In the genomic region with DNA sequence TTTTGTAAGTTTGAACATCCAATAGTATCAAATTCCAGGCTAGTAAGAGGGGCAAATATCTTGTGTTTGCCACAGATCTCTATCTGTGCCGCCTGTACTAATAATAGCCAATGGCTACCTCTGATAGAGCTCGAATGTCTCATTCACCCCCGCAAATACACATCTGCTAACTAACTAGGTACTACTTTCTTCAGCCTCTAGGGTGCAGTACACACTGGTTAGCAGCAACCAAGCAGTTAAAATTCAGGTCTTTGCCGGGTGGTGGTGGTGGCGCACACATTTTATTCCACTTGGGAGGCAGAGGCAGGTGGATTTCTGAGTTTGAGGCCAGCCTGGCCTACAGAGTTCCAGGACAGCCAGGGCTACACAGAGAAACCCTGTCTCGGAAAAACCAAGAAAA, we compare ENCODE assay signal across 17 mouse cellular contexts.
"Had no signal": no experiment of that assay in that cellular context is flagged by ENCODE, and none has a peak within 500 bp of the region (broad histone marks: within the 10 kb centered on the region; RNA-seq: fewer than 3 reads in every experiment).

No protein-coding gene starts in this region.

- H3K27me3 ChIP-seq: limb, embryonic 12.5 days; limb, embryonic 15.5 days; midbrain, embryonic 15.5 days; neural tube, embryonic 13.5 days; stomach, embryonic 15.5 days had no signal

- H3K27ac ChIP-seq: limb, embryonic 12.5 days; limb, embryonic 15.5 days; liver, embryonic 14.5 days; macrophage; midbrain, embryonic 15.5 days; neural tube, embryonic 13.5 days; stomach, embryonic 15.5 days had no signal

- H3K9me3 ChIP-seq: limb, embryonic 12.5 days; limb, embryonic 15.5 days; midbrain, embryonic 15.5 days; neural tube, embryonic 13.5 days; stomach, embryonic 15.5 days had no signal

- H3K36me3 ChIP-seq: limb, embryonic 12.5 days; limb, embryonic 15.5 days; midbrain, embryonic 15.5 days; neural tube, embryonic 13.5 days; stomach, embryonic 15.5 days had no signal

- DNase-seq: kidney, adult 9 months; kidney, postnatal 14 days; left cerebral cortex, postnatal 4 days; liver, postnatal 0 days; lung, embryonic 14.5 days; retina, postnatal 1 day; right cerebral cortex, postnatal 25 days; spleen, adult 18-20 months; thymus, postnatal 25 days had no signal

- H3K4me1 ChIP-seq: limb, embryonic 12.5 days; limb, embryonic 15.5 days; midbrain, embryonic 15.5 days; neural tube, embryonic 13.5 days; stomach, embryonic 15.5 days had no signal

- H3K4me3 ChIP-seq: limb, embryonic 12.5 days; limb, embryonic 15.5 days; midbrain, embryonic 15.5 days; myocyte; neural tube, embryonic 13.5 days; stomach, embryonic 15.5 days had no signal
